Mouse (Mus musculus): ENCODE results near the gene Mkks.

Gene Mkks

GRCm38 (mm10) chr2:136834715-136835075 is 56.5 kb downstream of the Mkks start:
- no peak for DNase-seq

- no peak for DNase-seq
These were observed 57.0 kb downstream of the Mkks start for GRCm38 (mm10) chr2:136833976-136834714.

GRCm38 (mm10) chr2:136832936-136833335 is 58.3 kb downstream of the Mkks start:
- no peak for DNase-seq

DNA sequence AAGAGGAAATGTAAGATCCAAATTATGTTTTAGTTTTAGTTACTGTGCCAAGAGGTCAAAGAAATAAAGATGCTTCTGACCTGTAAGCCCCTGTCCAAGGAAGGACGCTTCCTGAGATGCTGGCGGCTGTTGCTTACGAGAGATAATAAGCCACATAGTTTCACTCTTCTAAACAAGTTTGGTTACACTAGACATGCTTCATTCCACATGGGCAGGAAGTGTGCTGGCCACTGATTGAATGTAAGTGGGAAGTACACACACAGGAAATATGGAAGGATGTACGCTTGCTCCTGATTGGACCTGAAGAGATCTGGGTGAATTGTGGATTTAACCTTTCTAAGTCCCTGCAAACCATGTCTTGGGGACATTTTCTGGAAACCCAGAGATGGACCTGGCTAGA is 63.6 kb downstream of the Mkks start:
- DNase-seq, result no peak

Data from thymus, postnatal 36 days (tissue).